Mouse (Mus musculus): ENCODE measurements around the gene Gm17622. TPM values are rescaled to one million over a fixed set of nuclear protein-coding genes. Genes with fewer than 3 reads are reported as not detected.

Gm17622 gene
- polyA plus RNA-seq, 2 experiments, result not detected

GRCm38 (mm10) chr13:96532176-96532575 is 41.6 kb downstream of the Gm17622 start:
- Histone ChIP-seq H3K9ac (replicated peaks) (no peak overlapping the region), H3K4me2 (ENCODE audit: low read depth) (no peak overlapping the region), H3K36me3 (replicated peaks; ENCODE audit: control insufficient read depth, insufficient read depth, low read depth) (no peaks in the 10 kb centered on the region), H3K4me1 (replicated peaks; ENCODE audit: control insufficient read depth in 2 of 2, insufficient read depth in 2 of 2, low read length in 1 of 2) (peaks cover 0 to 12% of the 10 kb centered on the region in 2 experiments; a peak in 2 of 4 replicates), H3K27ac (no peak overlapping the region), H3K27me3 (ENCODE audit: control insufficient read depth, insufficient read depth, low read length) (no peaks in the 10 kb centered on the region), H3K9me3 (ENCODE audit: control insufficient read depth, low read length) (no peaks in the 10 kb centered on the region), H3K4me3 (ENCODE audit: insufficient read depth in 1 of 2, low read depth in 2 of 2, low read length in 2 of 2) (no peak overlapping the region)
- WGBS (ENCODE audit: insufficient replicate concordance), result 85% methylated on average over 6 of the region's 6 CpGs
- ATAC-seq (ENCODE audit: insufficient read depth) (no peak), DNase-seq (ENCODE audit: low read depth in 3 of 3, low spot score in 3 of 3) (no peak)
- no peak for TF ChIP-seq EP300 (IDR thresholded peaks at IDR 0.05; ENCODE audit: low read depth)
- no peak for TF ChIP-seq CTCF (IDR thresholded peaks at IDR 0.05; ENCODE audit: low read depth)

GRCm38 (mm10) chr13:96533742-96534141 is 43.2 kb downstream of the Gm17622 start:
- Histone ChIP-seq H3K4me1 (replicated peaks; ENCODE audit: control insufficient read depth in 2 of 2, insufficient read depth in 2 of 2, low read length in 1 of 2) (peaks cover 0 to 8% of the 10 kb centered on the region in 2 experiments; a peak in 2 of 4 replicates), H3K27ac (no peak overlapping the region), H3K9ac (replicated peaks) (no peak overlapping the region), H3K9me3 (ENCODE audit: control insufficient read depth, low read length) (no peaks in the 10 kb centered on the region), H3K27me3 (ENCODE audit: control insufficient read depth, insufficient read depth, low read length) (no peaks in the 10 kb centered on the region), H3K36me3 (replicated peaks; ENCODE audit: control insufficient read depth, insufficient read depth, low read depth) (no peaks in the 10 kb centered on the region), H3K4me3 (ENCODE audit: insufficient read depth in 1 of 2, low read depth in 2 of 2, low read length in 2 of 2) (no peak overlapping the region), H3K4me2 (ENCODE audit: low read depth) (no peak overlapping the region)
- ATAC-seq (ENCODE audit: insufficient read depth) (no peak), DNase-seq (ENCODE audit: low read depth in 3 of 3, low spot score in 3 of 3) (no peak)
- 69% methylated on average over 2 of the region's 2 CpGs for WGBS (ENCODE audit: insufficient replicate concordance)
- TF ChIP-seq EP300 (IDR thresholded peaks at IDR 0.05; ENCODE audit: low read depth) (no peak), CTCF (IDR thresholded peaks at IDR 0.05; ENCODE audit: low read depth) (no peak)

- TF ChIP-seq EP300 (IDR thresholded peaks at IDR 0.05; ENCODE audit: low read depth), result peak; percentile 21; the same call in 1 of the 2 replicates
- TF ChIP-seq CTCF (IDR thresholded peaks at IDR 0.05; ENCODE audit: low read depth), result no peak
- no peak for DNase-seq (ENCODE audit: low read depth in 3 of 3, low spot score in 3 of 3)
- no peaks in the 10 kb centered on the region for H3K9me3 ChIP-seq (ENCODE audit: control insufficient read depth, low read length)
- 23% methylated on average over 5 of the region's 5 CpGs for WGBS (ENCODE audit: insufficient replicate concordance)
- H3K27ac ChIP-seq, result no peak overlapping the region
- H3K4me3 ChIP-seq (ENCODE audit: insufficient read depth in 1 of 2, low read depth in 2 of 2, low read length in 2 of 2), result no peak overlapping the region
- no peak overlapping the region for H3K9ac ChIP-seq (replicated peaks)
- no peak overlapping the region for H3K4me2 ChIP-seq (ENCODE audit: low read depth)
- H3K27me3 ChIP-seq (ENCODE audit: control insufficient read depth, insufficient read depth, low read length), result no peaks in the 10 kb centered on the region
- H3K36me3 ChIP-seq (replicated peaks; ENCODE audit: control insufficient read depth, insufficient read depth, low read depth), result no peaks in the 10 kb centered on the region
- ATAC-seq (ENCODE audit: insufficient read depth), result peak; percentile 31; the same call in 1 of the 2 replicates
- peaks cover 5 to 7% of the 10 kb centered on the region in 2 experiments for H3K4me1 ChIP-seq (replicated peaks; ENCODE audit: control insufficient read depth in 2 of 2, insufficient read depth in 2 of 2, low read length in 1 of 2)
These were observed 46.5 kb downstream of the Gm17622 start for GRCm38 (mm10) chr13:96536821-96537572.

- ATAC-seq (ENCODE audit: insufficient read depth) (no peak), DNase-seq (ENCODE audit: low read depth in 3 of 3, low spot score in 3 of 3) (no peak)
- Histone ChIP-seq H3K27ac (no peak overlapping the region), H3K36me3 (replicated peaks; ENCODE audit: control insufficient read depth, insufficient read depth, low read depth) (no peaks in the 10 kb centered on the region), H3K9ac (replicated peaks) (no peak overlapping the region), H3K4me2 (ENCODE audit: low read depth) (no peak overlapping the region), H3K4me3 (ENCODE audit: insufficient read depth in 1 of 2, low read depth in 2 of 2, low read length in 2 of 2) (no peak overlapping the region), H3K27me3 (ENCODE audit: control insufficient read depth, insufficient read depth, low read length) (no peaks in the 10 kb centered on the region), H3K4me1 (replicated peaks; ENCODE audit: control insufficient read depth in 2 of 2, insufficient read depth in 2 of 2, low read length in 1 of 2) (peaks cover 5% of the 10 kb centered on the region in 2 experiments), H3K9me3 (ENCODE audit: control insufficient read depth, low read length) (no peaks in the 10 kb centered on the region)
- 59% methylated on average over 3 of the region's 3 CpGs for WGBS (ENCODE audit: insufficient replicate concordance)
- TF ChIP-seq EP300 (IDR thresholded peaks at IDR 0.05; ENCODE audit: low read depth), result no peak
- no peak for TF ChIP-seq CTCF (IDR thresholded peaks at IDR 0.05; ENCODE audit: low read depth)
These were observed 47.6 kb downstream of the Gm17622 start for GRCm38 (mm10) chr13:96538103-96538502.

Other genes with a start within 250 kb of the Gm17622 start
- gene Poc5, start 102.4 kb upstream of the Gm17622 start, polyA plus RNA-seq (2012; rRNA removed), result 2.2 and 4.0 TPM in 2 replicates
- 5.4 and 7.7 TPM in 2 replicates for gene Poc5, start 102.4 kb upstream of the Gm17622 start, polyA plus RNA-seq (2014; fragmentation: Nextera tagmentation; extraction: Ambion mirVana)
- gene Ankdd1b, start 19.5 kb upstream of the Gm17622 start, polyA plus RNA-seq (2012; rRNA removed), result 0.02 TPM in 2 replicates
- gene Ankdd1b, start 19.5 kb upstream of the Gm17622 start, polyA plus RNA-seq (2014; fragmentation: Nextera tagmentation; extraction: Ambion mirVana), result 0.13 TPM in 1 of 2 replicates, not detected in the other
- gene Polk, start 51.8 kb downstream of the Gm17622 start, polyA plus RNA-seq (2012; rRNA removed), result 1.6 and 2.7 TPM in 2 replicates
- 3.3 and 3.5 TPM in 2 replicates for gene Polk, start 51.8 kb downstream of the Gm17622 start, polyA plus RNA-seq (2014; fragmentation: Nextera tagmentation; extraction: Ambion mirVana)
- 4.0 and 5.7 TPM in 2 replicates for gene Col4a3bp, start 51.9 kb downstream of the Gm17622 start, polyA plus RNA-seq (2012; rRNA removed)
- 3.3 and 4.5 TPM in 2 replicates for gene Col4a3bp, start 51.9 kb downstream of the Gm17622 start, polyA plus RNA-seq (2014; fragmentation: Nextera tagmentation; extraction: Ambion mirVana)
- 26.7 and 36.8 TPM in 2 replicates for gene Hmgcr, start 180.2 kb downstream of the Gm17622 start, polyA plus RNA-seq (2012; rRNA removed)
- 80.0 and 85.9 TPM in 2 replicates for gene Hmgcr, start 180.2 kb downstream of the Gm17622 start, polyA plus RNA-seq (2014; fragmentation: Nextera tagmentation; extraction: Ambion mirVana)